Mouse (Mus musculus): ENCODE measurements around the gene Ceacam15.
A peak's percentile ranks its signal among the peaks of the same experiment; 100 is the strongest.

Ceacam15 gene

DNA sequence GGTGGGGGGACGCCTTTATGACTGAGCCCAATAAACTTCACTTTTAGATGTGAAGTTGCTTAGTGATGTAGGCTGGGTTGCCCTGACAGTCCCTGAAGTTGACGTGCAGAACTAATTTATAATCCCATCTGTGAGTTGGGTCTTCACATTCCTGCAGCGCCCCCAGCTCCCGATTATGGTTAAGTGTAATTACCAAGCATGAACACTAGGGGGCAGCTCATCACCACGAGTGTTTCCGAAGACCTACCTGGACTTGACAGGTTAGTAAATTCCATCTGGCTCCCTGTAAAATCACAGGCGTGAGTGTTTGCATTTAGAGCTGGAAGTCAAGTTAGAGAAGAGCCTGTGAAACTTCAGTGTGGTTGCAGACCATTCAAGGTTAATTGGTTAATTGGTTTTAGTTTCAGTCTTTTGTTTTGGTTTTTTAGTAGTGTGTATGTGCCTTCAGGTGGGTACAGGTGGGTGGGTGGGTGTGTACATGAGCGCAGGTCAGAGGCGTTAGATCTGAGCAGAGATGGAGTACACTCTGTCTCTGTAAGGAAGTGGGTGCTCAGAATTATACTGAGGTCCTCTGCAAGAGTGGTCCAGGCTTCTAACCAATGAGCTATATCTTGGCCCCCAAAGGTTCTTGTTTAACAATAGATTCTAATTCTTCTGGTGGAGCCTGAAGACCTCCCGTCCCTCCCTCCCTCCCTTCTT, 45.8 kb downstream of the Ceacam15 start:
- DNase-seq: peak; percentile 14 to 55

DNA sequence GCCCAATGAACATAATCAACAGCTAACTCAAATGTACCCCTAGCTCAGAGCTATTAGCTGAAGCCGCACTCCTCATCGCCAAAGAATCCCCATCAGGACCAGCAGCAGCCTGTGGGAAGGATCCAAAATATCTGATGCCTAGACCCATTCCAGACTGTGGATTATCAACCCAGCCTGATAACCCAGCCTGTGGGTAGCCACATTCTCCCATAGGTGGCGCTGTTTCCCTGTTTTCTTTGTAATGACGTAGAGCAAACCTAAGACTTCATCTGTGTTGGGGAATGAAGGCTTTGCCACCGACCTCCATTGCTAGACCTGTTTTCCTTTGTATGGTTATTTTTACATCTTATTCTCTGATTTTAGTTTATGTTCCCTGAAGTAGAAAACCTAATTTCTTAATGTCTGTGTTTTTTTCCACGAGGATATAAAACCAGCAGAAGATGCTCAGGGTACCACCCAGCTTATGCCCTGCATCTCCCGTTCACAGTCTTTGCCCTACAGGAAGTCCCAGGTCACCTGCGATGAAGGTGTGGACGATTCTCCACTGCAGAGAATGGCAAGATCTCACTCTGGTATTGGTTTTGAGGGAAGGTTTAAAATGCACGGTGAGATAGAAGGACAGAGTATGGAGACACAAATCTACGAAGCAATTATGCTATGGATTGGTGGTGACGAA, 47.3 kb downstream of the Ceacam15 start:
- DNase-seq: peak in 1 of 2 experiments; percentile 44

DNA sequence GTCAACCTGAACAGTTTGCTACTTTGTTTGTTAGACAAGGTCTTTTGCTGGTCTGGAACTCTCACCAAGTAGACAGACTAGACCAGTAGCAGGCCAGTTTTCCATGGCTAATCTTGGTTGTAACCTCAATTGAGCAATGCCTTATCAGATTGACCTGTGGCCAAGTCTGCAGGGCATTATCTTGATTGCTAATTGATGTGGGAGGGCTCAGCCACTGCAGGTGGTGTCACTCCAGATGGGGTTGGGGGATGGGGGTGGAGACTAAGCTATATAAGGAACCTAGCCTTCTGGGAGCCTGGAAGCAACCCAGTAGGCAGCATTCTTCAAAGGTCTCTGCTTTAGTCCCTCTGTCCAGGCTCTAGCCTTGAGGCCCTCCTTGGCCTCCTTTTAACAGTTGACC, 51.8 kb downstream of the Ceacam15 start:
- DNase-seq: no peak

DNA sequence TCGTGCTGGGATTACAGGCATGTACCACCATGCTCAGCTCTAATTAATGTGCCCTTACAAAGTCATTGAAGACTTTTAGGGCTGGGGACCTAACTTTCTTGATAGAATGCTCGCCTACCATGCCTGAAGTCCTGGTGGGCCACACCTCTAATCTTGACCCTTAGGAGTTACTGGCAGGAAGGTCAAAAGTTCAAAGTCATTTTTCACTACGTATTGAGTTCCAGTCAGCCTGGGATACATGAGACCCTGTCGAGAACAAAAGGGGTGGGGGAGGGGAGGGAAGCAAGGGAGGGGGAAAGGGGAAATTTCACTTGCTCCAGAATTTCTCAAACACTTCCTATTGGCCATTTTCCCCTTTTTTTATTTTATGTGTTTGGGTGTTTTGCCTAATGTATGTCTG, 52.4 kb downstream of the Ceacam15 start:
- no peak for DNase-seq
